Mouse (Mus musculus) left cerebral cortex, adult 9 months (tissue): ENCODE data around the gene Mboat1.
A peak's percentile ranks its signal among the peaks of the same experiment; 100 is the strongest.

Source experiments
- DNase-seq, 2 experiments: peaks; one replicate each; pipeline ENCODE4 v3.0.0; 2022; ENCODE audit warnings: low spot score in 2 of 2

Mboat1 gene

DNA sequence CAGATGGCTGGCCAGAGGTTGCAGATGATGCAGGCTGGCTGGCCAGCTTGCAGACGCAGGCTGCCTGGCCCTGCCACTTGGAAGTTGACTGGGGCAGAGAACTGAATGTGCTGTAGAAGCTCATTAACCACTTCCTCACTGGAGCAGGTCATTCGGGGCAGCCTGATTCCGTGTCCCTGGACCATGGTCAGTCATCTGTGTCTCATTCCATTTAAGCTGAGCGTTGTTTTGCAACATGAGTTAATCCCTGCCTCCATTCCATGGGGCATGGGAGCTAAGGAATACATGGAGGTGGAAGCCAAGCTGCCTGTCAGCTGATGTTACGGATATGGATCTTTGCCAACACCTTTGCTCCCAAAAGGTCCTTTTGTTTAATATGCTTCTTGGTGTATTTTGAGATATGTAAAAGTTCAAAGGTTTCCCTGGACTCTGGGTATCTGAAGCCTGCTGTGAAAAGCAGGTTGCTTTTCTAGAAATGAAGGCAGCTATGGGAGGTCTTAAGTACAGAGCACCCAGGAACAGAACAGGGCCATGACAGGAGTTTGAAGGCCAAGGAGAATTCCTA lies 114.1 kb downstream of the Mboat1 start:
- DNase-seq: no peak

DNA sequence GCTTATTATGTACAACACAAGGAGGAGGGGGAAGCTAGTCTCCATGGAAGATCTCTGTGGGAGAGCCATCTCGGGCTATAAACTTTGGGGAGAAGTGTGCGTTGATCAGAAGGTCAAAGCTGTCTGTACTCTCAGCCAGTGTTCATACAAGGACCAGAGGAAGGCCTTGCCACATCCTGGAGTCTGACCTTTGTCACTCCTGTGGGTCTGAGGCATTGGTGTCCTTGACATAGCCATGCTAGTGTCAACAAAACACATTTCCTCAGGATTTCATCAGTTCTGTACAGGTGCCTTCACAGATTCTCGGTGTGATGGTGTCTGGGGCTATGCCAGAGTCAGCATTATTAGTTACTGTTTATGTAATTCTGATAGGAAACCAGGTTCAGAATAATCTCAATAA lies 115.1 kb downstream of the Mboat1 start:
- DNase-seq: no peak

DNA sequence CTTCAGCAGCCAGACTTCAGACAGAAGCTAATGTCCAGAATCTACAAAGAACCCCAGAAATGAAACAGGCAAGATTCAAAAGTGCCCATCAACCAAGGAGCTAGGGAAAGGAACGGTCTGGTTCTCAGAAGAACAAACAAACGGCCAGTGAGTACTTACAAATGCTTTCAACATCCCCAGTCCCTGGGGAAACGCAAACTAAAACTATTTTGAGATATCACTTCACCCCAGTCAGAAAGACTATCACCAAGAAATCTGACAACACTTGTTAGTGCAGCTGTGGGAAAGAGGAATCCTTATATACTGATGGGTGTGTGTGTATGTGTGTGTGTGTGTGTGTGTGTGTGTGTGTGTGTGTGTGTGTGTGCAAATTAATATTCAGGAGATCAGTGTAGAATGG lies 116.4 kb downstream of the Mboat1 start:
- no peak for DNase-seq

DNA sequence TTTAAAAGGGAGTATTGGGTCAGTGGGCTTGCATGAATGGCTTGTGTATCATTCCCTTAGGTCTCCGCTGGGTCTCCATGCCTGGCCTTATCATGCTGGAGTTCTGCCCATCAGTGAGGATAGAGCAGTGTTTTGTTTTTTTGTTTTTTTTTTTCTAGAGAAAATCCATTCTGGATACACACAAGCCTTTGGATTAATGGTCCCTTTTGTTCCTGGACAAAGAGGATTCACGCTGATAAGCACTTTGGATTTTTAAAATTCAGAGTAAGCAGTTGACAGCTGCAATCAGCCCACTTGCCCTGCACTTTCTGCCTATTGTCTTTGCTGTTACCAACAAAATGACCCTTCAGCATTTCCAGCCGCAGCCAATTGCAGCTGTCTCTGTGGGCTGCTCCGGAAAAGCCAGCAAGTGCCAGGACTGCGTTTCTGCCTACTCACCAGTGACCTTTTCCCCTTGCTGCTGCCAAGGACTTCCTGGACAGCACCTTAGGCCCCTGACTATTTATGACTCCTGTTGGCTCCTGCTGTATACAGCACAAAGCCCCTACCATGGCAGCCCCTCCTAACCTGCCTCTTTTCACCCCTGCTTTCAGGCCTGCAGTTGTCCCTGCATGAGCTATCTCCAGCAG lies 117.5 kb downstream of the Mboat1 start:
- DNase-seq: no peak

DNA sequence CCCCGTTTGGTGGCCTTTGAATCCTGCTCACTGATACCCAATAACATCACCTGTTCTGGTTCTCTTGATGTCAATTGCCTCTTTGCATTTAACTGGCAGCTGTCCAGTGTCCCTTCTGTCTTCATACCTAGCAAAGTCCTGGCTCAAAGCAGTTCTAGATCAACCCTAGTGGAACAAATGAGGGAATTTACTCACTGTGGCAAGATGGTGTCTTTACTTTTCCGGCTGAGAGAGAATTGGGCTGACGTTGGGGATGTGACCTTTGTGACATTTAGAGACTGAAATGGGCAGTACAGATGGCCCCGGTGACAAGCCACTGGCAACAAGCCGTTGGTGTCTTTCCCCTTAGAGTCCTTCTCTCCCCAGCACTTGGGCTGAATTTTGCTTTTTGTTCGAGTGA lies 118.1 kb downstream of the Mboat1 start:
- no peak for DNase-seq

DNA sequence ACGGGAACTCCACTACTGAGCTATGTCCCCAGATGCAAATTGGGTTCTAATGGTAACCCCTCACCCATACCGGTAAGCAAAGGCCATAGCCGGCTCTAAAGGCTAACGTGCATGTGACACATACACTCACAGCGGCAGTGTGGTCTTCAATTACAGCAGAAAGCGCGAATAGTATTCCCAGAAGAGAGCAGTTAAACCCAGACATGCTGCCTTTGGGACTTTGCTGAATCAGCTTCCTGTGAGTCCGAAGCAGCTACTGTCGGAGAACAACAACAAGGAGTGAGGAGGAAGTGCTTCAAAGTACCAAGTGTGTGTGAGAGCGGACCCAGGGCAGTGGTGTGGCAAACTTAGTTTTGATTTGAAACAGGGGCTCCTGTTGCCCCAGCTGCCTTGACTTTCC lies 122.5 kb downstream of the Mboat1 start:
- no peak for DNase-seq

DNA sequence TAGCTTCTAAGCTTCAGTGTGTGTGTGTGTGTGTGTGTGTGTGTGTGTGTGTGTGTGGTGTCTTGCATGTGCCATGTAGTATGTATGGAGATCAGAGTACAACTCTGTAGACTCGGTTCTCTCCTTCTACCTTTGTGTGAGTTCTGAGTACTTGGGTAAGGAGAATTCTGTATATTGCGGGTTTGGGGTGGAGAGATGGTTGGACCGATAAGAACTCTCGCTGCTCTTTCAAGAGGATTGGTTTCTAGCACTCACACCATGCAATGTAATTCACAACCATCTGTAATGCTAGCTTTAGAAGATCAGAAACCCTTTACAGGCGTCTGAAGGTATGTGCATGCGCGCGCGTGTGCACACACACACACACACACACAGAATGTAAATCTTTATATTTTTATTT lies 123.0 kb downstream of the Mboat1 start:
- DNase-seq: no peak

DNA sequence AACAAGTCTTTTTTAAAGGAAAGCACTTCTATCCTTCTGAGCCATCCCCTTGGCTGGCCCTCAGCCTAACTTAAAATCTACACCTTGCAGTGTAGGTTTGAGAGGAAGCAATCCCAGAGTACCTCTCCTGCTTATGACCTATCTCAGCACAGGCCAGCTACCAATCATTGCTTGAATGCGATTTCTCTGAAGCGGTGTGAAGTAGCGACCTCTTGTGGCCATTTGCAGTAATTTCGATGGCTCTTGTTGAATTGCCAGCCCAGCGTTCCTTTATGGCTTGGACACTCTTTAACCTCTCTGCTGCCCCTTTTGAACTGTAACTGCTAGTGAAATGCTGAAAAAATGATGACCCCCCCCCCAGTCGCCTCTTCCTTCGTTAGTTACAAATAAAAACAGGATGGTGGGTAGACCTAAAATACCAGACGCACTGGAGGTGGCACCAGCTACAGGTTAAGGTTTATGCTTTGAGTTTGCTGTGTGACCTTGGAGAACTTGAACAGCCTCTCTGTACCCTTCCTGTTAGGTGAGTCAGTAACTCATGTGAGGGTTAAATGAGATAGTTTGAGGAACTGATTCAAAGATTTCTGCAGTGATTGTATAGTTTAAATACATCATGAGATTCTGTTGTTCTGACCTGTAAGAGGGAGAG lies 123.7 kb downstream of the Mboat1 start:
- peak in 1 of 2 experiments; percentile 78 for DNase-seq

DNA sequence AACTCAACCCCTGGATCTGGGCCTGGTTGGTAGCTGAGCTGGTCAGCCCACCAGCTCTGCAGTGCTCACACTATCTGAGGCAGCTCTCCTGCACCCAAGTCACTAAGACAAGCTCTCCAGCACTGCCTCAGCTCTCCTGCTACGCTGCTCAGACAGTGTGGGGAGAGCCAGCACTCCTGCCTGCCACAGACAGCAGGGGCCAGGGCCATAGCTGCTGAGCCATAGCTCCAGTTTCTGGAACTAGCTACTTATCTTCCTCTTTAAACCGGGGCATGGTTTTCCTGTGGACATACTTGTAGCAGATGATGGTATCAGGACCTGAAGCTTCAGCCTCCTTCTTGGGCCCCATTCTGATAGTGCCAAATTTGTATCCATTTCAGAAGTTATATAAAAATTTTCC lies 127.4 kb downstream of the Mboat1 start:
- DNase-seq: no peak

DNA sequence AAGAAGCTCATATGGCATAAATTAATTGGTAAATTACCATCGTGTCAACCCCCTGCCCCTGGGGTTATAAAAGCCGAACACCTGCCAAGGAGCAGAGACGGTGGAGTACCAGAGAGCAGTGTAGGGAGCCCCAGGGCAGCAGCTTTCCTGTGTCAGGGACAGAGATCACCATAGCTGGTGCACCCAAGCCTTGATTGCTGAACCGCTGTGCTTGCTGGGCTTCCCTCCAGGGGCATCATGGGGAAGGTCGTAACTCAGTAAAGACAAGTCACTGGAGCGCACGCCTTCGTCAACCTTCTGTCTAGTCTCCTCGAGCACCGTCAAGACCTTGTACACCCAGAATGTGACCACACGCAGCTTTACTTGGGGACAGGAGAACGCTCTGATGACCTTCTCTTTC lies 128.0 kb downstream of the Mboat1 start:
- DNase-seq: no peak

DNA sequence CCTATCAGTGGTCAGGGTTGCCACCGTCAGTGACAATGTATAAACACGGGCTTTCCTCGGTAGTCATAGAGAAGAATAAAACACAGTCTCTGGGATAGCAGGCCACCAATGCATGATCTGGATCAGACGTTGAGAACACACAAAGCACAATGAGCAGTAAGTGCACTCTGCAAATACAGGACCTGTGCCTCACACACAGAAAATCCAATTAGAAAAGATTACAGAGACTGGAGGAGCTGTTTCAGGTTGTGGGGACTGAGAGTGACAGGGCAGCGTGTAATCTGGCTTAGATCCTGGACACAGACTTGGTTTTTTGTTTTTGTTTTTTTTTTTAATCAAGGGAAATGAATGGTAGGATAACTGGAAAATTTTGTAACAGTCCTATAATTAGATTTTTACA lies 128.5 kb downstream of the Mboat1 start:
- DNase-seq: no peak

DNA sequence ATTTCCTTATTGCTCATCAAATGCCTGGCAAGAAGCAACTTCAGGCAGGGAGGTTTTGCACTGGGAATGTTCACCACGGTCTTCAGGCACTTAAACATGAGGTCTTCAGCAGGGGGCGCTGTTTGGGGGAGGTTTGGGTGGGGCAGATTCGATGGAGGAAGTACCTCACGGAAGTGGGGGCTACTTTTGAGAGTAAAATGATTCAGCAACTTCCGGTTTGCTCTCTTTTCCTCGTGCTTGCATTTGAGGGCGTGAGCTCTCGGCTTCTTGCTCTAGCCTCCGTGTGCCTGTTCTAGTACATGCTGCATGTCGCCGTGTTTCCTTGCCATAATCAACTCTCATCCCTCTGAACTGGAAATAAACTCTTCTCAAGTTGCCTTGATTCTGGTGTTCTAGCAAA lies 129.7 kb downstream of the Mboat1 start:
- DNase-seq: no peak

DNA sequence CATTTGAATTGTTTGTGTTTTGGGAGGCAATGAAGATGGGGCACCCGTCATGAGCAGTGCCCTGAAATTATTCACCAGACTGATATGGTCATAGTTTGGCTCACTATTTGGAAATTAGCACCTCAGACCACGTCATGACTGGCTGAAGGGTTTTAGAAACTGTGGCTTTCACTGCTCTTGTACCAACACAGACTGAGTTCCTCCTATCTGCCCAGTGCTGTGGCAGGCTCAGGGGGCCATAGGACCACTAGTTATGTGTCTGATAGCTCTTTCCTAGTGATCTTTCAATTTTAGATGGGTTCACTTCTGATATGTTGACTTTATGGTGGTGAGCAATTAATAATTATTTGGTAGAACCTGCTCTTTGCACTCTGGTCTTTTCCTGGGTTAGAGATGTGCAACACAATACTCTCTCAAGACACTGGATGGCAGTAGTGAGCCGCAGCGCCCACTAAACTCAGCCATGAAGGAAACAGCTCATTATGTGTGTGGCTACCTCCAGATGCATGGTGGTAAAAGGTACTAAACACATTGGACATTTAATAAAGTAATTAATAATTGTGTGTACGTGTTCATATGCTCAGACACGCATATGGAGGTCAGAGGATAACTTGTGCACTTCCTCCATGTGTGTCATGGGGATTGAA lies 135.9 kb downstream of the Mboat1 start:
- DNase-seq: peak in 1 of 2 experiments; percentile 20
